Mouse (Mus musculus): ENCODE data around the gene Tdp2.

The Tdp2 gene

GRCm38 (mm10) chr13:24879359-24880040 is 48.0 kb downstream of the Tdp2 start:
- DNase-seq (ENCODE audit: extremely low read depth, low read depth, low spot score): no peak

GRCm38 (mm10) chr13:24880208-24880607 is 48.7 kb downstream of the Tdp2 start:
- DNase-seq (ENCODE audit: extremely low read depth, low read depth, low spot score): no peak

- DNase-seq (ENCODE audit: extremely low read depth, low read depth, low spot score): no peak
Observed at GRCm38 (mm10) chr13:24880704-24881103, 49.2 kb downstream of the Tdp2 start.

GRCm38 (mm10) chr13:24882411-24882810 is 50.9 kb downstream of the Tdp2 start:
- no peak for DNase-seq (ENCODE audit: extremely low read depth, low read depth, low spot score)

GRCm38 (mm10) chr13:24889554-24889953 is 58.1 kb downstream of the Tdp2 start:
- DNase-seq (ENCODE audit: extremely low read depth, low read depth, low spot score): no peak
